Mouse (Mus musculus): ENCODE data around the gene Apoc1. TPM values are rescaled to one million over a fixed set of nuclear protein-coding genes. Genes with fewer than 3 reads are reported as not detected.
A peak's percentile ranks its signal among the peaks of the same experiment; 100 is the strongest.

The Apoc1 gene
- polyA plus RNA-seq, 1 experiment: 6.6 TPM

GRCm38 (mm10) chr7:19696336-19696873 is 3.9 kb upstream of the Apoc1 start:
- no peak overlapping the region for H3K4me3 ChIP-seq (replicated peaks; ENCODE audit: insufficient read depth, low read depth, low read length)
- no peaks in the 10 kb centered on the region for H3K27me3 ChIP-seq (ENCODE audit: control insufficient read depth, insufficient read depth, low read length)
- no peak overlapping the region for H3K27ac ChIP-seq (ENCODE audit: insufficient read depth, low read length)
- TF ChIP-seq CTCF (IDR thresholded peaks at IDR 0.05; ENCODE audit: borderline replicate concordance, insufficient read depth, low read depth, low read length) (no peak), POLR2A (IDR thresholded peaks at IDR 0.05; ENCODE audit: borderline replicate concordance, insufficient read depth, low read length) (no peak)
- 96% methylated on average over 34 of the region's 34 CpGs for WGBS
- no peak for DNase-seq
- 0 out of 2 replicates have a peak, but pooled peaks cover 4% of the 10 kb centered on the region for H3K4me1 ChIP-seq (ENCODE audit: control insufficient read depth, insufficient read depth, low read length)

- TF ChIP-seq CTCF (IDR thresholded peaks at IDR 0.05; ENCODE audit: borderline replicate concordance, insufficient read depth, low read depth, low read length) (no peak), POLR2A (IDR thresholded peaks at IDR 0.05; ENCODE audit: borderline replicate concordance, insufficient read depth, low read length) (no peak)
- H3K4me1 ChIP-seq (ENCODE audit: control insufficient read depth, insufficient read depth, low read length): 0 out of 2 replicates have a peak, but pooled peaks cover 4% of the 10 kb centered on the region
- no peak overlapping the region for H3K4me3 ChIP-seq (replicated peaks; ENCODE audit: insufficient read depth, low read depth, low read length)
- no peaks in the 10 kb centered on the region for H3K27me3 ChIP-seq (ENCODE audit: control insufficient read depth, insufficient read depth, low read length)
- 83% methylated on average over 6 of the region's 6 CpGs for WGBS
- no peak overlapping the region for H3K27ac ChIP-seq (ENCODE audit: insufficient read depth, low read length)
- DNase-seq: no peak
These were observed 3.4 kb upstream of the Apoc1 start for GRCm38 (mm10) chr7:19695881-19696280.

GRCm38 (mm10) chr7:19695213-19695594 is 2.7 kb upstream of the Apoc1 start:
- no peak for DNase-seq
- H3K4me1 ChIP-seq (ENCODE audit: control insufficient read depth, insufficient read depth, low read length): 0 out of 2 replicates have a peak, but pooled peaks cover 4% of the 10 kb centered on the region
- 68% methylated on average over 8 of the region's 8 CpGs for WGBS
- no peak overlapping the region for H3K4me3 ChIP-seq (replicated peaks; ENCODE audit: insufficient read depth, low read depth, low read length)
- no peak for TF ChIP-seq CTCF (IDR thresholded peaks at IDR 0.05; ENCODE audit: borderline replicate concordance, insufficient read depth, low read depth, low read length)
- no peak for TF ChIP-seq POLR2A (IDR thresholded peaks at IDR 0.05; ENCODE audit: borderline replicate concordance, insufficient read depth, low read length)
- H3K27ac ChIP-seq (ENCODE audit: insufficient read depth, low read length): no peak overlapping the region
- H3K27me3 ChIP-seq (ENCODE audit: control insufficient read depth, insufficient read depth, low read length): no peaks in the 10 kb centered on the region

- Histone ChIP-seq H3K4me1 (ENCODE audit: control insufficient read depth, insufficient read depth, low read length) (0 out of 2 replicates have a peak, but pooled peaks cover 4% of the 10 kb centered on the region), H3K27ac (ENCODE audit: insufficient read depth, low read length) (no peak overlapping the region), H3K27me3 (ENCODE audit: control insufficient read depth, insufficient read depth, low read length) (no peaks in the 10 kb centered on the region), H3K4me3 (replicated peaks; ENCODE audit: insufficient read depth, low read depth, low read length) (no peak overlapping the region)
- no peak for TF ChIP-seq CTCF (IDR thresholded peaks at IDR 0.05; ENCODE audit: borderline replicate concordance, insufficient read depth, low read depth, low read length)
- no peak for TF ChIP-seq POLR2A (IDR thresholded peaks at IDR 0.05; ENCODE audit: borderline replicate concordance, insufficient read depth, low read length)
- DNase-seq: peak in 1 of 2 experiments; percentile 32
- WGBS: 72% methylated on average over 10 of the region's 10 CpGs
These were observed 2.1 kb upstream of the Apoc1 start for GRCm38 (mm10) chr7:19694336-19695212.

- H3K27ac ChIP-seq (ENCODE audit: insufficient read depth, low read length): no peak overlapping the region
- H3K4me1 ChIP-seq (ENCODE audit: control insufficient read depth, insufficient read depth, low read length): 0 out of 2 replicates have a peak, but pooled peaks cover 2% of the 10 kb centered on the region
- H3K27me3 ChIP-seq (ENCODE audit: control insufficient read depth, insufficient read depth, low read length): no peaks in the 10 kb centered on the region
- TF ChIP-seq POLR2A (IDR thresholded peaks at IDR 0.05; ENCODE audit: borderline replicate concordance, insufficient read depth, low read length): no peak
- no peak for TF ChIP-seq CTCF (IDR thresholded peaks at IDR 0.05; ENCODE audit: borderline replicate concordance, insufficient read depth, low read depth, low read length)
- peak; percentile 25 to 51 for DNase-seq
- H3K4me3 ChIP-seq (replicated peaks; ENCODE audit: insufficient read depth, low read depth, low read length): no peak overlapping the region
- 26% methylated on average over 10 of the region's 10 CpGs for WGBS
These were observed 961 bp upstream of the Apoc1 start for GRCm38 (mm10) chr7:19693421-19693820.

GRCm38 (mm10) chr7:19691434-19691833 is 1.0 kb downstream of the Apoc1 start:
- Histone ChIP-seq H3K4me3 (replicated peaks; ENCODE audit: insufficient read depth, low read depth, low read length) (no peak overlapping the region), H3K27me3 (ENCODE audit: control insufficient read depth, insufficient read depth, low read length) (no peaks in the 10 kb centered on the region), H3K4me1 (ENCODE audit: control insufficient read depth, insufficient read depth, low read length) (no peaks in the 10 kb centered on the region), H3K27ac (ENCODE audit: insufficient read depth, low read length) (no peak overlapping the region)
- 67% methylated on average over 6 of the region's 6 CpGs for WGBS
- DNase-seq: no peak
- TF ChIP-seq POLR2A (IDR thresholded peaks at IDR 0.05; ENCODE audit: borderline replicate concordance, insufficient read depth, low read length) (no peak), CTCF (IDR thresholded peaks at IDR 0.05; ENCODE audit: borderline replicate concordance, insufficient read depth, low read depth, low read length) (no peak)

- H3K4me1 ChIP-seq (ENCODE audit: control insufficient read depth, insufficient read depth, low read length): no peaks in the 10 kb centered on the region
- WGBS: 89% methylated on average over 4 of the region's 4 CpGs
- no peak overlapping the region for H3K4me3 ChIP-seq (replicated peaks; ENCODE audit: insufficient read depth, low read depth, low read length)
- no peak overlapping the region for H3K27ac ChIP-seq (ENCODE audit: insufficient read depth, low read length)
- DNase-seq: no peak
- no peaks in the 10 kb centered on the region; the same call in 1 of the 2 replicates for H3K27me3 ChIP-seq (ENCODE audit: control insufficient read depth, insufficient read depth, low read length)
- TF ChIP-seq POLR2A (IDR thresholded peaks at IDR 0.05; ENCODE audit: borderline replicate concordance, insufficient read depth, low read length): no peak
- TF ChIP-seq CTCF (IDR thresholded peaks at IDR 0.05; ENCODE audit: borderline replicate concordance, insufficient read depth, low read depth, low read length): no peak
These were observed 1.6 kb downstream of the Apoc1 start for GRCm38 (mm10) chr7:19690845-19691244.

All from cerebellum, adult 2 months (tissue).